Mouse (Mus musculus) bone marrow macrophage, adult 2 months (primary cell): Measurements from ENCODE around the gene Sft2d1.

Experiments used
- CTCF ChIP-seq: IDR thresholded peaks from 2 replicates; pipeline ENCODE4 v1.5.1; 2012; ENCODE audit warnings: low read depth, mild to moderate bottlenecking, low read length, moderate library complexity
- POLR2A ChIP-seq: IDR thresholded peaks from 2 replicates; pipeline ENCODE4 v1.6.1; 2012; ENCODE audit warnings: mild to moderate bottlenecking, low read depth, low read length, borderline replicate concordance

- TF ChIP-seq CTCF, result no peak
- no peak for TF ChIP-seq POLR2A
Measured at GRCm38 (mm10) chr17:8295825-8296224, 15.1 kb upstream of the Sft2d1 start.
